Mouse (Mus musculus) embryonic fibroblast, embryonic 13.5 days (primary cell): ENCODE measurements around the gene Ppp2r1b. TPM values are rescaled to one million over a fixed set of nuclear protein-coding genes. Genes with fewer than 3 reads are reported as not detected.

ENCODE experiments used
- H3K27ac ChIP-seq: 2 replicates; pipeline ENCODE4 v1.5.1; 2012; ENCODE audit warnings: low read length, control low read depth, inconsistent platforms; ENCODE audit not compliant: insufficient read depth
- H3K4me1 ChIP-seq: 2 replicates; pipeline ENCODE4 v1.6.1; 2011; ENCODE audit warnings: low read length; ENCODE audit not compliant: control insufficient read depth, insufficient read depth
- H3K4me3 ChIP-seq: 2 replicates; pipeline ENCODE4 v1.5.1; 2011; ENCODE audit warnings: mild to moderate bottlenecking, control low read depth, low read length; ENCODE audit not compliant: insufficient read depth
- CTCF ChIP-seq: IDR thresholded peaks from 2 replicates; pipeline ENCODE4 v1.5.1; 2011; ENCODE audit warnings: mild to moderate bottlenecking, control low read depth, low read length, moderate library complexity, borderline replicate concordance; ENCODE audit not compliant: insufficient read depth
- POLR2A ChIP-seq: IDR thresholded peaks from 2 replicates; pipeline ENCODE4 v1.6.1; 2011; ENCODE audit warnings: low read depth, mild to moderate bottlenecking, control low read depth, low read length, moderate library complexity
- polyA plus RNA-seq: library from polyadenylated mRNA; stranded (reverse); fragments of >200 nt; gene quantifications from 2 replicates; pipeline ENCODE4 v1.2.4, GENCODE M21; 2011; ENCODE audit warnings: low read depth; ENCODE audit not compliant: missing spikeins, insufficient read length

Ppp2r1b gene
- polyA plus RNA-seq, 1 experiment, result 33.9 TPM

GRCm38 (mm10) chr9:50884093-50884492, 39.0 kb downstream of the Ppp2r1b start:
- TF ChIP-seq CTCF, result no peak
- no peak for TF ChIP-seq POLR2A
- Histone ChIP-seq H3K27ac (peak overlapping the region; percentile 54), H3K4me3 (no peak overlapping the region), H3K4me1 (peaks cover 30% of the 10 kb centered on the region)

- Histone ChIP-seq H3K27ac (peak overlapping the region; percentile 63), H3K4me3 (no peak overlapping the region), H3K4me1 (peaks cover 30% of the 10 kb centered on the region)
- no peak for TF ChIP-seq POLR2A
- TF ChIP-seq CTCF, result no peak
Observed at GRCm38 (mm10) chr9:50884741-50885599, 39.9 kb downstream of the Ppp2r1b start.

- H3K4me3 ChIP-seq, result no peak overlapping the region
- TF ChIP-seq POLR2A (no peak), CTCF (no peak)
- H3K4me1 ChIP-seq, result peaks cover 30% of the 10 kb centered on the region
- peak overlapping the region; percentile 21; the same call in 1 of the 2 replicates for H3K27ac ChIP-seq
Observed at GRCm38 (mm10) chr9:50885600-50885987, 40.5 kb downstream of the Ppp2r1b start.

GRCm38 (mm10) chr9:50886870-50887269, 41.8 kb downstream of the Ppp2r1b start:
- Histone ChIP-seq H3K4me1 (peaks cover 30% of the 10 kb centered on the region), H3K27ac (peak overlapping the region; percentile 57), H3K4me3 (no peak overlapping the region)
- no peak for TF ChIP-seq POLR2A
- no peak for TF ChIP-seq CTCF

- Histone ChIP-seq H3K4me1 (peaks cover 30% of the 10 kb centered on the region), H3K27ac (peak overlapping the region; percentile 57), H3K4me3 (no peak overlapping the region)
- TF ChIP-seq POLR2A, result no peak
- TF ChIP-seq CTCF, result no peak
Observed at GRCm38 (mm10) chr9:50887351-50887750, 42.2 kb downstream of the Ppp2r1b start.

- H3K4me1 ChIP-seq, result peaks cover 30% of the 10 kb centered on the region
- no peak overlapping the region for H3K4me3 ChIP-seq
- H3K27ac ChIP-seq, result no peak overlapping the region
- TF ChIP-seq POLR2A, result no peak
- no peak for TF ChIP-seq CTCF
Observed at GRCm38 (mm10) chr9:50889211-50889610, 44.1 kb downstream of the Ppp2r1b start.

- H3K4me1 ChIP-seq, result peaks cover 28% of the 10 kb centered on the region
- no peak overlapping the region for H3K4me3 ChIP-seq
- TF ChIP-seq POLR2A (no peak), CTCF (no peak)
- H3K27ac ChIP-seq, result no peak overlapping the region
Observed at GRCm38 (mm10) chr9:50889964-50890363, 44.9 kb downstream of the Ppp2r1b start.

- Histone ChIP-seq H3K4me3 (no peak overlapping the region), H3K27ac (no peak overlapping the region), H3K4me1 (peaks cover 23% of the 10 kb centered on the region)
- TF ChIP-seq POLR2A (no peak), CTCF (no peak)
Observed at GRCm38 (mm10) chr9:50890494-50891090, 45.5 kb downstream of the Ppp2r1b start.

- Histone ChIP-seq H3K4me1 (no peaks in the 10 kb centered on the region), H3K27ac (no peak overlapping the region), H3K4me3 (no peak overlapping the region)
- TF ChIP-seq POLR2A (no peak), CTCF (no peak)
Observed at GRCm38 (mm10) chr9:50893665-50894064, 48.6 kb downstream of the Ppp2r1b start.
